Mouse (Mus musculus): Measurements from ENCODE around the gene Nckap1l. TPM values are rescaled to one million over a fixed set of nuclear protein-coding genes. Genes with fewer than 3 reads are reported as not detected.

The Nckap1l gene
- polyA plus RNA-seq, 1 experiment from 2014 or later = 1.9 TPM

DNA sequence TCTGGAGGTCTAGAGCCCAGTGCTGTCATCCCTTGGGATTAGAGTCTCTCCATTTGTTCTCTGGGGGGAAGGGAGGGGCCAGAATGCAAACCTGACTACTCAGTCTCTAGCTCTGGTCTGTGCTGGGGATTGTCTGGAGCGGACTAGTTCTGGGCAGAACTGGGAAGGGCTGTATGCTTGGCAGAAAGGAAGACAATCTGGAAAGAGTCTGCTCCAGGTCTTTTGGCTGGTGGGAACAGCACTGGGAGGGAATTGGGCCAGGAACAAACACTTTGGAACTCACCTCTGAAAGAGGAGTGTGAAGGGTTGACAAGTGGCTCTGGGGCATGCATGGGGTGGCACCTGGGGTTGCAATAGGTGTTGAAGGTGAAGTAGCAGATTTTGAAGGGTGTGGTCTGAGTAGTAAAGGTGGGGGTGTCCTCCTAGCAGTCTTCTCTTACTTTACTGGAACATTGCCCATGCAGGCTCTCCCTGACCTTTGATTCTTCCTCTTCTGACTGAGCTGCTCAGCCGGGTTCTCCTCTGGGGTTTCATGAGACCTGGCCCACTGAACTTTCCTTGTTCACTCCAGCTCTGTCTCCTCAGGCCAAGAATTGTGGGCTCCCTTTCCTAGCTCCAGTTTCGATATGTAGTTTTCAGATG, 69.0 kb downstream of the Nckap1l start:
- H3K9me3 ChIP-seq (replicated peaks; ENCODE audit: control insufficient read depth, low read length) = no peaks in the 10 kb centered on the region
- peaks cover 10% of the 10 kb centered on the region; the same call in 1 of the 2 replicates for H3K4me1 ChIP-seq (ENCODE audit: control insufficient read depth, insufficient read depth, low read length)
- no peak overlapping the region for H3K9ac ChIP-seq (ENCODE audit: low read depth, low read length)
- no peak for ATAC-seq (replicated peaks; ENCODE audit: insufficient number of reproducible peaks, low FRiP score, low TSS enrichment)
- no peak overlapping the region for H3K4me3 ChIP-seq (ENCODE audit: low read depth, low read length)
- H3K4me2 ChIP-seq = no peak overlapping the region
- WGBS (ENCODE audit: insufficient replicate concordance) = 58% methylated on average over 3 of the region's 3 CpGs
- H3K27me3 ChIP-seq (ENCODE audit: control insufficient read depth, insufficient read depth, low read length) = no peaks in the 10 kb centered on the region
- H3K36me3 ChIP-seq (ENCODE audit: control insufficient read depth, insufficient read depth, low read length) = no peaks in the 10 kb centered on the region
- no peak overlapping the region for H3K27ac ChIP-seq (ENCODE audit: low read depth, low read length)

DNA sequence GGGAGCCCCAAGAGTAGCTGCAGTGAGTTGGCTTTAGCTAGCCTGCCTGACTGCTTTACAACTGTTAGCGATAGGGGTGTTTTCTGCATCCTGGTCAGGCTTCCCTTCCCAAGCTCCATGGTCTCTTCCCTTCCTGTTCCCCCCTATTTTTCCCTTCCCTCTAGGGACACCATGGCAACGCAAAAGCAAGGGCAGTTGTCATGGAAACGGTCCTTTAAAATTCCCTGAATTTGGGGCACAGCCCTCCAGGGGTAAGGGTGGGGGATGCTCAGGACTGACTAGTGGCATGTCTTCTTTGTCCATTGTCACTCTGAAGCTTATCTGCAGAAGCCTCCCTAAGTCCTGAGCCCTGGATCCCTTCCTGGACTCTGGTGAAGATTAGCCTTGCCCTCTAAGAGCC, 69.6 kb downstream of the Nckap1l start:
- WGBS (ENCODE audit: insufficient replicate concordance) = 60% methylated on average over 3 of the region's 3 CpGs
- Histone ChIP-seq H3K27me3 (ENCODE audit: control insufficient read depth, insufficient read depth, low read length) (no peaks in the 10 kb centered on the region), H3K9me3 (replicated peaks; ENCODE audit: control insufficient read depth, low read length) (no peaks in the 10 kb centered on the region), H3K4me1 (ENCODE audit: control insufficient read depth, insufficient read depth, low read length) (peaks cover 10% of the 10 kb centered on the region; the same call in 1 of the 2 replicates), H3K27ac (ENCODE audit: low read depth, low read length) (no peak overlapping the region), H3K4me2 (no peak overlapping the region), H3K9ac (ENCODE audit: low read depth, low read length) (no peak overlapping the region), H3K4me3 (ENCODE audit: low read depth, low read length) (no peak overlapping the region), H3K36me3 (ENCODE audit: control insufficient read depth, insufficient read depth, low read length) (no peaks in the 10 kb centered on the region)
- ATAC-seq (replicated peaks; ENCODE audit: insufficient number of reproducible peaks, low FRiP score, low TSS enrichment) = no peak

DNA sequence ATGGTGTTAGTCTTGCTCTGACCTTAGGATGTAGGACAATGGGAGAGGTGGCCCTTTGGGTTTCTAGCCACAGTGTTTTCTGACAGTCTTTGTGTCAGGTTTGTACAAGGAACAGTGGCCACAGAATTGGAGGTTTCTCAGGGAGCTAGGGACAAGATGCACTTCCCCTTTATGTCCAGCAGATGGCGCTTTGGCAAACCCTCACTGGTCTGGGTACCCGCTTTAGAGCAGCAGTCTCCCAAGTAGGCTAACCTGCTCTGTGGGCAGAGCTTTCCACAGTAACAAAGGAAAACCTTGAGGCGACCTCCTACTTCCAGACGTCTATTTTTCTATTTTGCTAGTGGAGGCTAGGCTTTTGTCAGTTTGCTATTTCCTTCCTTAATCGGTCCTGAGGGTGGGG, 76.8 kb downstream of the Nckap1l start:
- ATAC-seq (replicated peaks; ENCODE audit: insufficient number of reproducible peaks, low FRiP score, low TSS enrichment) = peak; percentile 55

GRCm38 (mm10) chr15:103534054-103534620, 80.5 kb downstream of the Nckap1l start:
- H3K4me1 ChIP-seq (ENCODE audit: control insufficient read depth, insufficient read depth, low read length) = peaks cover 9% of the 10 kb centered on the region; the same call in 1 of the 2 replicates
- no peak overlapping the region for H3K4me3 ChIP-seq (ENCODE audit: low read depth, low read length)
- ATAC-seq (replicated peaks; ENCODE audit: insufficient number of reproducible peaks, low FRiP score, low TSS enrichment) = no peak
- H3K27me3 ChIP-seq (ENCODE audit: control insufficient read depth, insufficient read depth, low read length) = peaks cover 9% of the 10 kb centered on the region; the same call in 1 of the 2 replicates
- H3K9ac ChIP-seq (ENCODE audit: low read depth, low read length) = no peak overlapping the region
- no peaks in the 10 kb centered on the region for H3K36me3 ChIP-seq (ENCODE audit: control insufficient read depth, insufficient read depth, low read length)
- 72% methylated on average over 7 of the region's 7 CpGs for WGBS (ENCODE audit: insufficient replicate concordance)
- H3K27ac ChIP-seq (ENCODE audit: low read depth, low read length) = no peak overlapping the region
- H3K4me2 ChIP-seq = no peak overlapping the region
- H3K9me3 ChIP-seq (replicated peaks; ENCODE audit: control insufficient read depth, low read length) = no peaks in the 10 kb centered on the region

More for the DNA sequence above, 76.8 kb downstream of the Nckap1l start:
- Histone ChIP-seq H3K9me3 (replicated peaks; ENCODE audit: control insufficient read depth, low read length) (no peaks in the 10 kb centered on the region), H3K4me3 (ENCODE audit: low read depth, low read length) (no peak overlapping the region), H3K27ac (ENCODE audit: low read depth, low read length) (no peak overlapping the region), H3K27me3 (ENCODE audit: control insufficient read depth, insufficient read depth, low read length) (no peaks in the 10 kb centered on the region), H3K4me1 (ENCODE audit: control insufficient read depth, insufficient read depth, low read length) (peaks cover under 1% of the 10 kb centered on the region; the same call in 1 of the 2 replicates), H3K4me2 (no peak overlapping the region), H3K36me3 (ENCODE audit: control insufficient read depth, insufficient read depth, low read length) (no peaks in the 10 kb centered on the region), H3K9ac (ENCODE audit: low read depth, low read length) (no peak overlapping the region)
- 5% methylated on average over 5 of the region's 5 CpGs for WGBS (ENCODE audit: insufficient replicate concordance)

- Histone ChIP-seq H3K4me2 (no peak overlapping the region), H3K9me3 (replicated peaks; ENCODE audit: control insufficient read depth, low read length) (no peaks in the 10 kb centered on the region), H3K4me3 (ENCODE audit: low read depth, low read length) (no peak overlapping the region), H3K27me3 (ENCODE audit: control insufficient read depth, insufficient read depth, low read length) (peaks cover 9% of the 10 kb centered on the region; the same call in 1 of the 2 replicates), H3K9ac (ENCODE audit: low read depth, low read length) (no peak overlapping the region), H3K27ac (ENCODE audit: low read depth, low read length) (no peak overlapping the region), H3K36me3 (ENCODE audit: control insufficient read depth, insufficient read depth, low read length) (no peaks in the 10 kb centered on the region), H3K4me1 (ENCODE audit: control insufficient read depth, insufficient read depth, low read length) (peaks cover 9% of the 10 kb centered on the region; the same call in 1 of the 2 replicates)
- WGBS (ENCODE audit: insufficient replicate concordance) = 75% methylated on average over 2 of the region's 2 CpGs
- ATAC-seq (replicated peaks; ENCODE audit: insufficient number of reproducible peaks, low FRiP score, low TSS enrichment) = no peak
These were observed 81.4 kb downstream of the Nckap1l start for GRCm38 (mm10) chr15:103535030-103535429.

GRCm38 (mm10) chr15:103535786-103536185, 82.2 kb downstream of the Nckap1l start:
- H3K4me2 ChIP-seq = no peak overlapping the region
- ATAC-seq (replicated peaks; ENCODE audit: insufficient number of reproducible peaks, low FRiP score, low TSS enrichment) = no peak
- no peak overlapping the region for H3K27ac ChIP-seq (ENCODE audit: low read depth, low read length)
- WGBS (ENCODE audit: insufficient replicate concordance) = 50% methylated on average over 1 of the region's 1 CpGs
- H3K9ac ChIP-seq (ENCODE audit: low read depth, low read length) = 0 out of 2 replicates have a peak overlapping the region, but pooled peaks have one; percentile 22
- H3K9me3 ChIP-seq (replicated peaks; ENCODE audit: control insufficient read depth, low read length) = no peaks in the 10 kb centered on the region
- no peaks in the 10 kb centered on the region for H3K36me3 ChIP-seq (ENCODE audit: control insufficient read depth, insufficient read depth, low read length)
- peaks cover 9% of the 10 kb centered on the region; the same call in 1 of the 2 replicates for H3K4me1 ChIP-seq (ENCODE audit: control insufficient read depth, insufficient read depth, low read length)
- no peak overlapping the region for H3K4me3 ChIP-seq (ENCODE audit: low read depth, low read length)
- H3K27me3 ChIP-seq (ENCODE audit: control insufficient read depth, insufficient read depth, low read length) = peaks cover 9% of the 10 kb centered on the region; the same call in 1 of the 2 replicates

DNA sequence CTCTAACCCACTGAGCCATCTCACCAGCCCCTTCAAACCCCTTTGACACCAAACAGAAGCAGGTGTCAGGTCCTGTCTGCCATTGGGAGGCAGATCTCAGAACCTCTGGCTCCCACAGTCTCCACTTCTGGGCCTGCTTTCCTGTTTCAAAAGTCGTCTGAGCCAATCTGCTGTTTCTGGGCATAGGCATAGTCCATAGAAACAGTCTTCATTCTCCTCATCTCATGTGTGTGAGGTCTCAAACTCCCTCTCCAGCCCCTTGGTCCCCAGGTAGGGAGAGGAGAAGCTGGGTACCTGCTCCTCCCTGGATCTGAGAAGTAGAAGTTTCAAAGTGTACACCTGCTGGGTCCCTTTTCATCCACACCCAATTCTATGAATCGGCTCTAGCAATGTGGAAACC, 82.9 kb downstream of the Nckap1l start:
- Histone ChIP-seq H3K36me3 (ENCODE audit: control insufficient read depth, insufficient read depth, low read length) (no peaks in the 10 kb centered on the region), H3K9ac (ENCODE audit: low read depth, low read length) (peak overlapping the region; percentile 77), H3K4me1 (ENCODE audit: control insufficient read depth, insufficient read depth, low read length) (peaks cover 9% of the 10 kb centered on the region; the same call in 1 of the 2 replicates), H3K27me3 (ENCODE audit: control insufficient read depth, insufficient read depth, low read length) (peaks cover 9% of the 10 kb centered on the region; the same call in 1 of the 2 replicates), H3K9me3 (replicated peaks; ENCODE audit: control insufficient read depth, low read length) (no peaks in the 10 kb centered on the region), H3K4me2 (peak overlapping the region; percentile 84), H3K27ac (ENCODE audit: low read depth, low read length) (peak overlapping the region; percentile 86), H3K4me3 (ENCODE audit: low read depth, low read length) (peak overlapping the region; percentile 77)
- WGBS (ENCODE audit: insufficient replicate concordance) = 20% methylated on average over 2 of the region's 2 CpGs
- no peak for ATAC-seq (replicated peaks; ENCODE audit: insufficient number of reproducible peaks, low FRiP score, low TSS enrichment)

GRCm38 (mm10) chr15:103537011-103537821, 83.6 kb downstream of the Nckap1l start:
- peak overlapping the region; percentile 77 for H3K4me3 ChIP-seq (ENCODE audit: low read depth, low read length)
- H3K27ac ChIP-seq (ENCODE audit: low read depth, low read length) = peak overlapping the region; percentile 86
- no peaks in the 10 kb centered on the region for H3K9me3 ChIP-seq (replicated peaks; ENCODE audit: control insufficient read depth, low read length)
- peaks cover 9% of the 10 kb centered on the region; the same call in 1 of the 2 replicates for H3K27me3 ChIP-seq (ENCODE audit: control insufficient read depth, insufficient read depth, low read length)
- H3K4me1 ChIP-seq (ENCODE audit: control insufficient read depth, insufficient read depth, low read length) = peaks cover 9% of the 10 kb centered on the region; the same call in 1 of the 2 replicates
- WGBS (ENCODE audit: insufficient replicate concordance) = under 1% methylated on average over 37 of the region's 37 CpGs
- H3K4me2 ChIP-seq = peak overlapping the region; percentile 84
- peak overlapping the region; percentile 77 for H3K9ac ChIP-seq (ENCODE audit: low read depth, low read length)
- peak; percentile 64 for ATAC-seq (replicated peaks; ENCODE audit: insufficient number of reproducible peaks, low FRiP score, low TSS enrichment)
- no peaks in the 10 kb centered on the region for H3K36me3 ChIP-seq (ENCODE audit: control insufficient read depth, insufficient read depth, low read length)

Data from heart, embryonic 11.5 days (tissue).